Mouse (Mus musculus): ENCODE data around the gene Upk3b. TPM values are rescaled to one million over a fixed set of nuclear protein-coding genes. Genes with fewer than 3 reads are reported as not detected.

Gene Upk3b
- total RNA-seq (2015) (not detected in 2 replicates), total RNA-seq (2017) (not detected in 2 replicates)

- ATAC-seq (replicated peaks; ENCODE audit: poor library complexity) = no peak
These were observed at the start of gene Upk3b for GRCm38 (mm10) chr5:136038258-136039214. Gene Upk3b (plus strand): TSS chr5:136038496.

DNA sequence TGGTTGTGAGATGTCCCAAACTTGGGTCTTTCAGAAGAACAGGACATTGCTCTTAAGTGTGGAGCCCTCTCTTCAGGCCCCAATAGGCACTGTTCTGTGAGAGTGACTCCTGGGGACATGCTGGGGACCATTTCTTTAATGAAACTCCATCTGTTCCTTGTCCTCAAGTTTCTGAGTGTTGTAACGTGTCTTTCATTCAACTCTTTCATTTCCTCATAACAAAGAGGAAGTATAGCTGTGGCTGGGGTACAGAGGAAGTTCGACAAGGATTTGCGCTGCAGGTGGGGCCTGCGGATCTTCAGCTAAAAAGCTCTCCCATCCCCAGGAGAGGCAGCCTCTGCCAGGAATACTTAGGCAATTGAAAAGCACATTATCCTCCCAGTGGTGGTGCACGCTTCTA is 47.7 kb upstream of the Upk3b start:
- peak; percentile 69 for ATAC-seq (replicated peaks; ENCODE audit: poor library complexity)

DNA sequence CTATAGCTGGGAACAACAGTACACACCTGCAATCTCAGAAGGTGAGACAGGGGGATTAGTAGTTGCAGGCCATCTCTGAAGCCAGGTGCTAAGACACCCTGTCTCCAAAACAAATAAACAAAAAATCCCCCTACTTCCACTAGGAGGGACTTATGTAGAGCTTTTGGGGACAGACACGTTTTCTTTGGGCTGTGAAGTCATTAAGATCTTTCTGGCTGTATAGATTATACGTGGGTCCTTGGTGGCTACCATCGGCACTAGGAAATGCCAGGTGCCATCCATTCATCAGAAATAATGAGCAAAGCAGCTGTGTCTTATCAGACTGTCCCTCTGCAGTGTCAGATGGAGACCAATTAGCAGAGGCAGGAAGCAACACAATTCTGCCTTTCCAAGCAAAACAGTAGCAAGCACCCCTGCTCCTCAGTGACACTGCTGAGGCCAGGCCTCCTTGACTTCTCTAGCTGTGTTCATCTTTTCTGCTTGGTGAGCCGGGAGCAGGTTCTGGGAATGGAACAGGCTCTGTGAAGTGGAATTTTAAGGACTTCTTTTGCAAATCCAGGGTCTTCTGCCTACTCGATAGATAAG is 44.8 kb upstream of the Upk3b start:
- no peak for ATAC-seq (replicated peaks; ENCODE audit: poor library complexity)

- ATAC-seq (replicated peaks; ENCODE audit: poor library complexity) = no peak
These were observed 44.0 kb upstream of the Upk3b start for GRCm38 (mm10) chr5:135994335-135994724.

DNA sequence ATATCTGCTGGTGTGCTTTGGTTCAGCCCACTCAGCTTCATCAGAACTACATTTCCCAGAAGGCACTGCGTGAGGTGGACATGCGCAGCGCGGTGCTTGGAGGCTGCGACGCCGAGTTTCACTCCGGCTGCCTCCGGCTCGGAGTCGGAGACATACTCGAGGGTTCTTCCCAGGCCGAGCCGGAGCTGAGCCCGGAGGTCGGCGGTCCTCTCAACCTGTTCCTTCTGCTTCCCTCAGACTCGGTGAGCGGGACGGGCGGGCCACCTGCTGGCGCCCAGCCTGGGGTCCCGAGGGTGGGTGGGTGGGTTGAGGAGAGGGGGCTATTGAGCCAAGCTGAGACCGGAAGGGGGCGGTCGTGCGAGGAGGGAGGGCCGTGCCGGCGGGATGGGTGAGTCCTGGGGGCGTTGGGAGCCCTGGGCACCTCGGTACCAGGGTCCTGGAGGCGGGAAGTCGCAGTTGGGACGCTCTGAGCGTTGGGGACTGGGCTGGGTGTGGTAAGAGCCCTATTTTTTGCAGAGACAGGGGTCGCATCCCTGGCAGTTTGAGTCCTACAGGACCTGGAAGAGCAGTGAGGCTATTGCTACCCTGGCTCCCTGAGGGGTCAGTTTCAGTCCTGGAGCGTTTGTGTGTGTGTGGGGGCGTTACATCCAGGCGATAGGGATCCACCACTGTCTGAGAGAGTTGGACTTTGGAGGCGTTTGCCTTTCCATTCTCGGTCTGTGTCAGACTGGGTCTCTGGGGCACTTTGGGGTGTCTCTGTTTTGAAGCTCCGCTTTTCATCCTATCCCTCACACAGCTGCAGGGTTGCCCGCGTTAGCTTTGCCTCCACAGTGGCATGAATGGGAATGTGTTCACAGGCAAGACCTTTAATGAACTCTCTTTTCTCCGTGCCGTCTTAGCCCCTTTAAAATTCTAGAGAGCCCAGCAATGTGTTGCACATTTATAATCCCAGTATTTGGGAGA is 43.3 kb upstream of the Upk3b start, which contains the start of gene Dtx2:
Gene Dtx2 (plus strand): TSS at position 76 of the 963 bp plus-strand sequence.
- ATAC-seq (replicated peaks; ENCODE audit: poor library complexity) = peak; percentile 98

DNA sequence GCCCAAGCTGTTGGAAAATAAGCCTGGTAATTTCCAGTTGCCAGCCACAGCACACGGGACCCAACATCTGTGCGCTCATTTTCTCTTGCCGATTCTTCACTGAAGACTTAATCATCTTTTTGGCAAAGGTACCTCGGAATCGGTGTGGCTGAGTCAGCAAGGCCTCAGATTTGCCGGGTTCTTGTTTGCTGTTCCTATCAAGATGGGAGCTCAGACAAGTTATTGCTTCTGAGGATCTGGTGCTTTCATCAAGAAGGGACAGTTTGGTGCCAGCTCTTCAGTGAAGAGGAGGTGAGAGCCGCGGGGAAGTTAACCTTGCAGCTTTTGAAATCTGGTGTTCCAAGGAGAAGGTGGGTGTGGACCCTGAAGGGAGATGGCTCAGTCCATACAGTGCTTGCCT is 42.1 kb upstream of the Upk3b start:
- ATAC-seq (replicated peaks; ENCODE audit: poor library complexity) = no peak

DNA sequence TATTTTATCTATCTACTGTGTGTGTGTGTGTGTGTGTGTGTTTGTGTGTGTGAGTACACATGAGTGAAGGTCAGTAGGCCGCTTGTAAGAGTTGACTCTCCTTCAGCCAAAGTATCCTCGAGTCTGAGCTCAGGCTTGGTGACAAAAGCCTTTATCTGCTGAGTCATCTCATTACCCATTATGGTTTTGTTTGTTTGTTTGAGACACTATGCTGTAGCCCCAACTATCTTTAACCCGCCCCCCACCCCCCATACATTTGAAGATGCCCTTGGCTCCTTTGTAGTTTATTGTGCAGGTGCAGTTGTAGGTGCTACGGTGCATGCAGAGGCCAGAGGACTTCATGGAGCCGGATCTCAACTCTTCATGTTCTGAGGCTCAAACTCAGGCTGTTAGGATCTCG is 37.1 kb upstream of the Upk3b start:
- no peak for ATAC-seq (replicated peaks; ENCODE audit: poor library complexity)

DNA sequence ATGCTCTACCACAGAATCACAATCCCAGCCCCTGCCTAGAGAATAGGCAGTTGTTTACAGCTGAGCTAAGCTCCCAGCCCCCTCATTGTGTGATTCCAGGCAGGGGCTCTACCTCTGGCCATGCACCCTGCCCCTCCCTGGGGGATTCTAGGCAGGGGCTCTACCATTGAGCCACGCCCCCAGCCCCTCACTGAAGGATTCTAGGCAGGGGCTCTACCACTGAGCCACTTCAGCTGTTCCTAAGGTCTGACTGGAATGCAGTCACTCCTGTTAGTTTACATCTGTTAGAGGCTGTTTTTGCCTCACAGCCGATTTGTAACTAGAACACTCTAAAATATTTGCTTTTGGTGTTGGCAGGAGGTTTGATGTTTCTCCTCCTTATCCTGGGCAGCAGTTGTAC is 36.0 kb upstream of the Upk3b start:
- ATAC-seq (replicated peaks; ENCODE audit: poor library complexity) = no peak

- ATAC-seq (replicated peaks; ENCODE audit: poor library complexity) = no peak
These were observed 35.5 kb upstream of the Upk3b start for GRCm38 (mm10) chr5:136002751-136003151.

- no peak for ATAC-seq (replicated peaks; ENCODE audit: poor library complexity)
These were observed 33.8 kb upstream of the Upk3b start for GRCm38 (mm10) chr5:136004537-136004936.

- ATAC-seq (replicated peaks; ENCODE audit: poor library complexity) = no peak
These were observed 30.6 kb upstream of the Upk3b start for GRCm38 (mm10) chr5:136007745-136008144.

GRCm38 (mm10) chr5:136014877-136015276 is 23.4 kb upstream of the Upk3b start:
- ATAC-seq (replicated peaks; ENCODE audit: poor library complexity) = no peak

GRCm38 (mm10) chr5:136015586-136015985 is 22.7 kb upstream of the Upk3b start:
- ATAC-seq (replicated peaks; ENCODE audit: poor library complexity) = no peak

- ATAC-seq (replicated peaks; ENCODE audit: poor library complexity) = no peak
These were observed 22.1 kb upstream of the Upk3b start for GRCm38 (mm10) chr5:136016014-136016876.

DNA sequence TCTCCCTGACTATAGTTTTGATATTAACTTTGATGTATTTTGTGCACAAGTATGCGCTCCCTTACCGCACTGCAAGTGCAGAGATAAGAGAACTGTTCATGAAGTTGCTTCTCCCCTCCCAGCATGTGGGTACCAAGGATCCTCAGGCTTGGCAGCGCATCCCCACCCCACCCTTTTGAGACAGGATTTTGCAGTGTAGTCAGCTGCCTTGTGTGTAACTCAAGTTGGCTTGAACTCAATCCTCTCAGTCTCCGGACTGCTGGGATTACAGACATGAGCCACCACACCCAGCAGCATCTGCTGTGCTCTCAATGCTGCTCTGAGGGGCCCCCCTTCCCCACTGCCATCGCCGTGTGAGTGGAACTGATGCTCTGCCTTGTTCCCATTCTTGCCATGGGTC is 21.0 kb upstream of the Upk3b start:
- peak; percentile 75 for ATAC-seq (replicated peaks; ENCODE audit: poor library complexity)

GRCm38 (mm10) chr5:136018726-136019125 is 19.6 kb upstream of the Upk3b start:
- no peak for ATAC-seq (replicated peaks; ENCODE audit: poor library complexity)

GRCm38 (mm10) chr5:136019907-136020306 is 18.4 kb upstream of the Upk3b start:
- peak; percentile 46 for ATAC-seq (replicated peaks; ENCODE audit: poor library complexity)

DNA sequence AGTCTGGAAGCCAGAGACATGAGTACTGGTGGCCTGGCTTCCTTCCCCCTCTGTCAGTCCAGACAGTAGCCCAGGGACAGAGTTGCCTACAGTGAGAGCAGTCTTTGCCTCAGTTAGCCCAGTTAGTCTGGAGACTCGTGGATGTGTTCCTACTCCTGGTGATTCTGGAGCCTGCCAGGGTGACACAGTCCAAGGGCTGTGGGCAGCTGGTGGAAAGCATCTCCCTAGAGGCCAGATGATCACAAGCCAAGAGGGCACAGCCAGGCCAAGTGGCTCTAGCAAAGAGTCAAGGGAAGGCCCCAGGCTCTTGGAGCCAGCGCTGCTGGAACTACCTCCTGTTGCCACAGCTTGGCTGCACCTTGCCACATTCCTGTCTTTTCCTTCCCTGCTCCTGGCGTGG is 12.6 kb upstream of the Upk3b start:
- no peak for ATAC-seq (replicated peaks; ENCODE audit: poor library complexity)

DNA sequence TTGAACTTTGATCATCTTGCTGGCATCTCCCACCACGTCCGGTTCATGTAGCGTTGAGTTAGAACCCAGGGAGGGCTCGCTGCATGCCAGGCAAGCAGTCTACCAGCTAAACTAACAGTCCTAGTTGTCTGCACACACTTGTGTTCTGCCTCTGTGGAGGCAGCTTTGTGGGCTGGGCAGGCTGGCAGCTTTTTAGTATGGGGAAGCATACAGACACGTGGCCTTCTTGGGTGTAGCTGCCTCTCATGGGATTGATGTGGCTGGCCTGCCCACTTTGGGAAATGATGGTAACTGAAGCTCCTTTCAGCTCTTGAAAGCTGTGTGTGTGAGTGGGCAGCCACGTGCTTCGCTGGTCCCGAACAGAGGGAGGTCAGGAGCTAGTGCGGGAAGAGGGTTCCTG is 11.4 kb upstream of the Upk3b start:
- ATAC-seq (replicated peaks; ENCODE audit: poor library complexity) = no peak

Data from megakaryocyte progenitor cell, adult 5-6 weeks (primary cell).